Mouse (Mus musculus) embryonic fibroblast, embryonic 13.5 days (primary cell): ENCODE results near the gene Rab11a.

ENCODE experiments used
- CTCF ChIP-seq: IDR thresholded peaks from 2 replicates; pipeline ENCODE4 v1.5.1; 2011; ENCODE audit warnings: mild to moderate bottlenecking, control low read depth, low read length, moderate library complexity, borderline replicate concordance; ENCODE audit not compliant: insufficient read depth
- POLR2A ChIP-seq: IDR thresholded peaks from 2 replicates; pipeline ENCODE4 v1.6.1; 2011; ENCODE audit warnings: low read depth, mild to moderate bottlenecking, control low read depth, low read length, moderate library complexity

DNA sequence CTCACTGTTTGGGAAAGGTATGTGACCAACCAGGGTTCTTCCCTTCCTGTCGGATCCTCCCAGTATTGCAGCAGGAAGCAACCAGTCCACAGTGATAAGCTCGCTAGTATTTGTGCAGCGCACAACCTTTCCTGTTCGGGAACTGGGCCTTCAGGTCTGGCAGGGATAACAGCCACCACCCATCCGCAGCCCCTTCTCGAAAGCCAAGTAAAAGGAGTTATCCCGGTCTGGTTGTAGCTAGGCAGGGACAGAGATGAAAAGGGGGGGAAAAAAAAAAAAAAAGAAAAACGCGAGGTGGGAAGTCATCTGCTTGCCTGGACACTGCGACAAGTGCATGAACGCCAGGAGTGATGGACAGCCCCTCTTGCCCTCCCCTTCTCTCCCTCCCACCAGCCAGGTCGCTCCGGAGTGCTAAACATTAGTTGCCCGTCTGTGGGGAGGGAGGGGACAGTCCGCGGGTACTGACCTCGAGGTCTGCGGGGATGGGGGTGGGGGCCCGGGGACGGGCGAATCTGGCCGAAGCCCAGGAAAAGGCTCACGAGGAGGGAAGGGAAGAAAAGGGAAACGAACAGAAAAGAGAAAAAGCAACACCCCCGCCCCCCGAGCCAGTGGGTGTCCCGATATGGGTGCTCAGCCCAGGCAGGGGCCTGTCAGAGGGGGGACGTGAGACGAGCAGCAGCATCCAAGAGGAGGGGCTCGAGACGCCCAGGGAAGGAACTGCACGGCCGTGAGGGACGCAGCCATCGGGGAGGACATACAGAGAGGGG lies 736 bp downstream of the Rab11a start:
- no peak for TF ChIP-seq CTCF
- peak; percentile 62 for TF ChIP-seq POLR2A
